Mouse (Mus musculus) brain, embryonic 18.5 days (tissue): Measurements from ENCODE around the gene Slc7a15.
"Not testable (repeated sequence)": the region's sequence is repeated elsewhere in the genome, so short reads cannot be mapped to it uniquely, and the experiment has no call there.

Experiments
- DNase-seq: peaks from one replicate; pipeline ENCODE4 v3.0.0-alpha.2; 2012; ENCODE audit warnings: low read depth, low spot score

Gene Slc7a15

DNA sequence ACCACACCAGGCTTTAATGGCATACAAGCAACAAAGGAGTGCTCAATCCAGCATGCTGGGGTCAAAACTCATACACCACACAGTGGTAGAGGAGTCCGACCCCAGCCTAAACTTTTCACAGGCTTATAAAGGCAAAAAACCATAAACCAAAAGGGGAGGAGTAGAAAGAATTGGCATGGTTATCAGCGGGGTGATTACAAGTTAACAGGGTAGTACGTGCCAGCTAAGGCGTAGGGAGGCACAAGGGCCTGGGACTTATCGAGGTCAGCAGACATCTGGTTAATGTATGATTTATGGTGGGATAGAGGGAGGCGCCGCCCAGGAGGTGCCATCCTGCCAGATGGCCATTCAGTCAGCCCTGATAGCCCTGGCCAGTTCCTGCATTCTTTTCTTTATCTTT is at the start of gene Slc7a15:
Slc7a15 (minus strand) TSS at position 101 of the 400 bp plus-strand sequence.
- DNase-seq, result not testable (repeated sequence)

DNA sequence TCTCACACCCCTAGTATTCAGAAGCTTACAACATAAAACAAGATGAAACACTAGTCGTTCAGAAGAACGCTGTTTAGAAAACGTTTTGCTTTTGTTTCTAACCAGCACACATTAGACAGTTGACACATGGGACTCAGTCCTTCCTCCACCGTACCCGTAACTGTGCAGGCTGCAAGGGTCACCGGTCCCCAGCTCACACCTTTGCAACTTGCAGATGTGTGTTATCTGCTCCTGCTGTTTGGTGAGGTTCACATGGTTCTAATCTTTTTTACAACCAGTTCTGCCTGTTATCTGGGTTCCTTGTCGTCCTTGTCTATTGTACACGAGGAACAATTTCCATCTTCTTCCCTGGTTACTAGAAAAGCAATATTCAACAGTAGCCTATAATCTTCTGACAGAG is 49.3 kb upstream of the Slc7a15 start:
- not testable (repeated sequence) for DNase-seq

DNA sequence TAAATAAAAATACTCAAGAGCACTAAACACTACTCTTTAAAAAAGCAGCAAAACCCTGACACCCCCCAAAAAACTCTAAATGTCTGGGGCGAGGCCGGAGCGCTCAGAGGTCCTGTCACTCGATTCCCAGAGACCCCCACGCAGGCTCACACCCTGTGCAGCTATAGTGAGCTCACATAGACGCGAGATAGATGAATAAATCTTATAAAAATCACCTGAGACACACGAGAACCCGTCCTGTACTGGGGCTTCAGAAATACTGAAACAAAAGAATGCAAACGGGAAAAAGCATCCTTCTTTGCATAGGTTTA is 42.5 kb upstream of the Slc7a15 start:
- peak; percentile 16 for DNase-seq

DNA sequence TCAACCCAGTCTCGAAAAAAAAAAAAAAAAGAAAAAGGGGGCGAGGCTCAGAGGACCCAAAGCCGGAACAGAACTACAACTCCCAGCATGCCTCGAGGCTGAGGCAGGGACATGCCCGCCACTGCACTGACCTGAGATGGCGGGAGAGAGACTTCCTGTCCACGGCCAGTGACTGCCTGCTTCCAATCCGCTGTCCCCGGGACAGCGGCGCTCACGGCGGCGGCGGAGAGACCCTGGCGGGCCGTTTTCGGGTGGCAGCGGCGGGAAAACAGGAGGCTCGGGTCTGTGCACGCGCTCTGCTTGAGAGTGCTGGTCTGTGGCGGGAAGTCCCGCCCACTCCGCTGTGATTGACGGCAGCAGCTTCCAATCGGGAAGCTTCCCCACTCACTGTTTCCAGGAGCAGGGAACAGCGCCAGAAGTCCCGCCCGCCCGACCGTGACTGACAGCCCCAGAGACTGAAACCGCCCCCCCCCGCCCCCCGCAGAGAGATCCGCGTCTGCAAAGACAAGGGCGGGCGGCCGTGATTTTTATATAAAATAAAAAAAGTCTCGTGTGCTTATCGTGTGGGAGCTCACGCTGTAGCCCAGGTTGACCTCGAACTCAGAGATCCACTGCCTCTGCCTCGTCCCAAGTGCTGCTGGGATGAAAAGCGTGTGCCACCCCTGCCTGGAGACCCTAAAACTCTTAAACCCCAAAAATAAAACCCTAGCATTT is 42.0 kb upstream of the Slc7a15 start:
- DNase-seq, result peak; percentile 91

DNA sequence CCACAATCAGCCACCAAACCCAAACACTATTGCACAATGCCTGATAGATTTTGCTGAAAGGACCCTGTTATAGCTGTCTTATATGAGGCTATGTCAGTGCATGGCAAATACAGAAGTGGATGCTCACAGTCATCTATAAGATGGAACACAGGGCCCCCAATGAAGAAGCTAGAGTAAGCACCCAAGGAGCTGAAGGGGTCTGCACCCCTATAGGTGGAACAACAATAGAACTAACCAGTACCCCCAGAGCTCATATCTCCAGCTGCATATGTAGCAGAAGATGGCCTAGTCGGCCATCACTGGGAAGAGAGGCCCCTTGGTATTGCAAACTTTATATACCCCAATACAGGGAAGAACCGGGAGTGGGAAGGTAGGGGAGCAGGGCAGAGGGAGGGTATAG is 41.3 kb upstream of the Slc7a15 start:
- not testable (repeated sequence) for DNase-seq

DNA sequence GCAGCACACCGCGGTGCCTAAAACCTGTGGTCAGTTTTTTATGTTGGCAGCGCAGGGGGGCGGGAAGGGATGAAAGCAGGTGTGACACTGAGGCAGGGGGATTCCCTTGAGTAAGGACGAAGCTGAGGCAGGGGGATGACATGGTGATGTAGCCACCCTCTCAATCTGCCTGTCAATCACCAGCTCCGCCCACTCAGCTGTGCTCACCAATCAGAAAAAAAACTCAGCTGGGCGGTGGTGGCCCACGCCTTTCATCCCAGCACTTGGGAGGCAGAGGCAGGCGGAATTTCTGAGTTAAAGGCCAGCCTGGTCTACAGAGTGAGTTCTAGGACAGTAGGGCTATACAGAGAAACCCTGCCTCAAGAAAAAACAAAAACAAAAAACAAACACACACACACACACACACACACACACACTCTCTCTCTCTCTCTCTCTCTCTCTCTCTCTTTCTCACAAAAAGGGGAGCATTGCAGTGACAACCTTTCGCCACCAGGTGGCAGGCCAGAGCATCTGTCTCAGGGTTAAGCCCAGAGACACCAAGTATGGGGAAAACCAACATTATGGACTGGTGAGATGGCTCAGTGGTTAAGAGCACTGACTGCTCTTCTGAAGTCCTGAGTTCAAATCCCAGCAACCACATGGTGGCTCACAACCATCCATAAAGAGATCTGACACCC is 39.7 kb upstream of the Slc7a15 start:
- not testable (repeated sequence) for DNase-seq

DNA sequence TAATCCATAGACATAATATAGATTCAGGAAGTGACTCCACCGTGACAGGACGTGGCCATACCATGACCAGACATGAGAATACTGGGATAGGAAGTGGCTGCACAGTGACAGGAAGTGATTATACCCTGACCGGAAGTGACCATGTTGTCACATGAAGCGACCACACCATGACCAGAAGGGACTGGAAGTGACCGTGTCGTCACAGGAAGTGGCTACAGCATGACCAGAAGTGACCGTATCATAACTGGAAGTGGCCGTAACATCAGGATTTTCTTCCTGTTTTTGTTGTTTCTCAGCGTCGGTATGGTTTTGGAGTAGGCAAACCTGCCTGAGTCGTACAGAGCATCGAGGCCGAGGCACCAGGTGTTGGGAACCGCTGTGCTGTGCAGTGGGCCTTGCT is 38.1 kb upstream of the Slc7a15 start:
- DNase-seq, result no peak

DNA sequence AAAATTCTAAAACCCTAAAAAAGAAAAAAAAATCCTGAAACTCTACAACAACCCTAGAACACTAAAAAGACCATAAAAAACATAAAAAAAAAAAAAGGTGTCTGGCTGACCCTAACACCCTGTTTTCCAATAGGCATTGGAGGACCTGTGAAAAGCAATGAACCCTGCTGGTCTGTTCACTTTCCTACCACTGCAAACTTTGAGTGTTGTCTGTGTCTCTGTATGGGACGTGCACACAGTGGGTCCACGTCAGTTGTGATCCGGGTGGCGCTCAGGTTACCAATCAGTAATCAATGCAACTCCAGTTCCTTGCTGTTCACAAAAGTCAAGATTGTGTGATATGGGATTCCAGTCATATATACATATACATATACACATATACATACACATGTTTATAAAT is 36.7 kb upstream of the Slc7a15 start:
- DNase-seq, result no peak

DNA sequence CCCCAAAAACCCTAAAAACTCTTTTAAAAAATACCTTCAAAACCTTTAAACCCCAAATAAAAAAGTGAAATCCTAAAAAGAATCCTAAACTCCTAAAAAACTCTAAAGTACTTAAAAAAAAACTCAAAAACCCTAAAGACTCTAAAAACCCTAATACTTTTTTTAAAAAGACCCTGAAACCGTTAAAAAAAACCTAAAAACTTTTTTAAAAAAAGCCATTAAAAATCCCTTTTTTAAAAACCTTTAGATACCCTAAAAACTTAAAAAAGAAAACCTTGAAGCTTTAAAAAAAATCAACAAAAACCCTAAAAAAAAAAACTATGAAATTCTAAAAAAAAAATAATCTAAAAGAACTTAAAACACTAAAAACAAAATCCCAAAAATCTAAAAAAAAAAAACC is 35.4 kb upstream of the Slc7a15 start:
- no peak for DNase-seq

DNA sequence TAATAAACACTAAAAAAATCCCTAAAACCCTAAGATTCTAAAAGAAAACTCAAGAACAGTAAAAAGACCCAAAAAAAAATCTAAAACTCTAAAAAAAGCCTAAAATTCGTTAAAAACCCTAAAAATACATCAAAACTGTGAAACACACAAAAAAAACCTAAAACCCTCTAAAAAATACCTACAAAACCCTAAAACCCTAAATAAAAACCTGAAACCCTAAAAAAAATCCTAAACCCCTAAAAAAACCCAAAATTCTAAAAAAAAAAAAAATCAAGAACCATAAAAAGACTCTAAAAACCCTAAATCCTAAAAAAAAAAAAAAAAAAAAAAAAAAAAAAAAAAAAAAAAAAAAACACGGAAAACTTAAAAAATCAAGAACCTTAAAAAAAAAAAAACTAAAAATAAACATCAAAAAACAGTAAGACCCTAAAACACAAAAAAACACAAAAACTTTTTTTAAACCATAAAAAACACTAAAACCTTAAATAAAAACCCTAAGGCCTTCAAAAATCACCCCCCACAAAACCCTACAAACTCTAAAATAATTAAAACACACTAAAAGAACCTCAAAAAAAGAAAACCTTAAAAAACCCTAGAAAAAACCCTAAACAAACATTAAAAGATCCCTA is 34.0 kb upstream of the Slc7a15 start:
- no peak for DNase-seq

DNA sequence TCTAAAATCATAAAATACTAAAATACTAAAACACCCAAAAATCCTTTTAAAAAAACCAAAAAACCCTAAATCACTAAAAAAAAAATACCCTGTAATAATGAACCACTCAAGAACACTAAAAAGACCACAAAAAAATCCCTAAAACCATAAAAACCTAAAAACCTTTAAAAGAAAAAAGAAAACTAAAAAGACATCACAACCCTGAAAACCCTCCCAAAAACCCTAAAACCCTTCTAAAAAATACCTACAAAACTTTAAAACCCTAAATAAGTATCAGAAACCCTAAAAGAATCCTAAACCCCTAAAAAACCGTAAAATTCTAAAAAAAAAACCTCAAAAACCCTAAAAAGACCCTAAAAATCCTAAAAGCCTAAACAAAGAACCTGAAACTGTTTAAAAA is 32.8 kb upstream of the Slc7a15 start:
- no peak for DNase-seq

DNA sequence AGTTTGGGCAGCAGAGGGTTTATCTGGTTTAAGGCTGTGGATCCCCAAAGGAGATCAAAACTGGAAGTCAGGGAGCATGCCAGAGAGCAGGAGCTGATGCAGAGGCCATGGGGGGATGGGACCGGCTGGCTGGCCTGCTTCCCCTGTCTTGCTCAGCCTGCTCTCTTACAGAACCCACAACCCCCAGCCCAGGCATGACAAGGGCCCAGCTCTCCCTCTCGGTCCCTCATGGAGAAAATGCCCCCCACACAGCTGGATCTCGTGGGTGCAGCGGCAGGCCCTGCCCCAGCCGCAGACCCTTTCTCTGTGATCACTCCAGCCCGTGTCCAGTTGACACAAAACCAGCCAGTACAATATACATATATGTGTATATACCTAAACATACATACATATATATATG is 30.7 kb upstream of the Slc7a15 start:
- no peak for DNase-seq

DNA sequence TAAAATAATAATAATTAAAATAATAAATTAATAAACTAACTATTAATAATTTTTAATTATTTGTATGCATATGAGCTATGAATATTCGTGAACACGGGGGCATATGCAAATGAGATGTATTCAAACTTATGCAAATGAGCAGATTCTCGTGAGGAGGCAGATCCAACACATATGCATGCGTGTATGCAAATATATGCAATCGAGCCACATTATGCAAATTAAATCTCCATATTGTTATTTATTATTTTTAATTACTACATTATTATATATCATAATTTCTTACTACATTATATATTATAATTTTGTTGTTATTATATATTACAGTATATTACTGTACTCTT is 21.8 kb upstream of the Slc7a15 start:
- DNase-seq, result no peak

DNA sequence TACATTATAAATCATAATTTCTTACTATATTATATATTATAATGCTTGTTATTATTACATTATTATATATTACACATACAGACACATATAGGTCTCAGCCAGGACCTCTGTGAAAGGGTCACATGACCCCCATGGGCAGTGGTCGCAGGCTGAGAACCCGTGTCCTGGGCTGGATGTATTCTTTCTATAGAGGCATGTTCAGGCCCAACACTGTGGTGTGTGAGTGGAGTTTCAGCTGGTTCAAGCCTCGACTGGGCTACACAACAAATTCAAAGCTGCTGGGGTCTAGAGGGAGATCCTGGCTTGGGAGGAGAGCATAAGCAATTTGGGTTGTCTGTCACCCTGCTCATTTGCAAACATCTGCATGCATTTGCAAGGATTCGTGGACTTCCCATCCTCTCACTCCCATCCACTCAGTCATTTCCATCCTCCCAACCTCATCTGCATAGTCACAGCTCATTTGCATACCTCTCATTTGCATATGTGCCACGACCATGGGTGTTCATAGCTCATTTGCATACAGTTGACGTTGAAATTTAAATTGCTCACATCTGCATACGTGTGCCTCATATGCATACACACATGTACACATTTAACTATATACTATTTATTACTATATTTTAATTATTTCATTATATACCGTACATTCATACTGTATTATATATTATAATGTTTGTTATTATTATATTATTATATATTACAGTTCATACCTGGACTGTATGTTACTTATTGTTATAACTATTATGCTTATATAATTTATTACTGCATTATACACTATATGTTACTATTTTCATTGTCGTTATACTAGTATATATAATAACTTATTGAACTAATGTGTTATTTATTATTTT is 21.2 kb upstream of the Slc7a15 start:
- DNase-seq, result no peak

DNA sequence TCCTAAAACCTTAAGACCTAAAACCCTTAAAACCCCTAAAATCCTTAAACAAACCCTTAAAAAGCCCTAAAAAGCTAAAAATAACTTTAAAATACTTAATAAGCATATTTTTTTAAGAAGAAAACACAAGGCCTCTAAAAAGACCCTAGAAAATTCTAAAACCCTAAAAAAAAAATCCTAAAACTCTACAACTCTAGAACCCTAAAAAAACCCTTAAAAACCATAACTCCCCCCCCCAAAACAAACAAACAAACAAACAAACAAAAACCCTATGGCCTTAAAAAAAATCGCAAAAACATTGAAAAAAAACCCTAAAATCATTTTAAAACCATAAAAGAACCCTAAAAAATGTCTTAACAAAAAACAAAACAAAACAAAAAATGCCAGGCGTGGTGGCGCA is 19.4 kb upstream of the Slc7a15 start:
- no peak for DNase-seq

DNA sequence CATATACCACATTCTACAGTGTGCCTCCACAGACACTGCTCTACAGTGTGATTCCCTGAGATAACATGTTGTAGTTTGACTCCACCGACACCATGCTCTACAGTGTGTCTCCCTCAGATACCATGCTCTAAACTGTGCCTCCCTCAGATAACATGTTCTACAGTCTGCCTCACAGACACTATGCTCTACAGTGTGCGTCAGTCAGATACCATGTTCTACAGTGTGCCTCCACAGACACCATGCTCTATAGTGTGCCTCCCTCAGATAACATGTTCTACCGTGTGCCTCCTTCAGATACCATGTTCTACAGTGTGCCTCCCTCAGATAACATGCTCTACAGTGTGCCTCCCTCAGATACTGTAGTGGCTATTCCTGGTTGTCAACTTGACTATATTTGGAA is 10.2 kb upstream of the Slc7a15 start:
- no peak for DNase-seq

DNA sequence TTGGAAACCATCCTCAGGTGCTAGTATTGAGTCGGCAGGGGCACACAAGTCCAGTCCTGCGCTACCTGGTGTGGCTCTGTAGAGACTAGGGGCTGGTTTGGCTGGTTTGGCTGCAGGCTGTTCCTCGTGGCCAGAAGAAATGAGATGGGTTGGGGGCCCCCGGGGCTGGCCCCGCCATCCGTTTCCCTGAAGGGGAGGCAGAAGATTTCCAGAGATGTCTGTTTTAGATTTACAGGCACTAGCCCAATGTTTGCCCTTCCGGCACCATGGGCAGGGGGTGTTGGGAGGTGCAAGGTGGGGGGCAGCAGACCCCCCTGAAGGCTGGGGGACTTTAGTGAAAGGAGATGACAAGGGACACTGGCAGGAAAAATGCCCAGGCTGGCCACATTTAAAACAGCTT is 3.3 kb downstream of the Slc7a15 start:
- DNase-seq, result no peak

DNA sequence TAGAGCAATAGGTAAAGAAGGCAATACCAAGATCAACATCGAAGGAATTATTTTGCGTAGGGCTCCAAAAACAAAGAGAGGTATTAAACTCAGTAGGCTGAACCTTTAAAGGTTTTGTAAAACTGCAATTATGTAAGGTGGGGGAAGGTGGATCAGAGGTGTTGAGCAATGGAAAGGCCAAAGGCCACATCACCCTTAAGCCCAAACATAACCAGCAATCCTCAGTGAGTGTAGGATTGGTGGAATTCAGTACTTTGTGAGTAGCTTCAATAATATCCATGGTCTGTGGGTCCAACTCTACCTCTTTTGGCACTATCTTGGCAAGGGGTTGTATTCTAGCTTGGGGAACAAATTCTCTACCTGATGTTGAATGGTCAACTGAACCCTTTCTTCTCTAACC is 7.5 kb downstream of the Slc7a15 start:
- not testable (repeated sequence) for DNase-seq

DNA sequence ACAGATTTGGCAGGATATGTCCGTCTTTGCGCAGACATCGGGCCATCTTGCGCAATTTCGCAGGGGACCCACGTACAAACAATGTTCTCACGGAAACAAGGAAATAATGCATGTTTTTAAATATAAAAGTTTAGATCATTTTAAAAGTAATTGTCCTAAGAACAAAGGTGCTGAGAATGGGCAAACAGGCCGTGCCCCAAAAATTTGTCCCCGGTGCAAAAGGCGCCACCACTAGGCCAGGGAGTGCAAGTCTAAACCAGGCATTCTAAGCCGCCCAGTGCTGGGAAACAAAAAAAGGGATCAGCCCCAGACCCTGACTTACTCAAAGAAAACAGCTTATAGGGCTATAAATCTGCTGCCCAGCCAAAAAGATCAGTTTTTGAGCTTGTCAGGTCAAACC is 25.5 kb downstream of the Slc7a15 start:
- DNase-seq, result no peak

DNA sequence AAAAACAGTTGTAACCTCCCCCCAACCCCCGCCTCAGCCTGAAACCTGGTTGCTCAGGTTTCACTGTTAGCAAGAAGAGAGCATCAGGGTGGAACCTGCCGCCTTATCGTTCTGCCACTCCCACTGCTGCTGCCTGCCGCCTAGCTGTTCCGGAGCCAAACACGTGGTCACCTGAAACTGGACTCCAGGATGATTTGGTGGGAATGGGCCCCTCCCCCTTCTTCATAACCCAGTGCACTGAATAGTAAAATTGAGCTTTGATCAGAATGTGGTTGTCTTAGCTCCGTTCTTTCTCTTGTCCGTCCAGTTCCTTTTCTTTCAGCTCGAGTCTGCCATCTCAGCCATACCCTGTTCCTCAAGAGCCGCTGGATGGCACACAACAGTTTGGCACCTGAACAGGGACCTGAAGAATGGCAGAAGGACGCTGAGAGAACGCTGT is 26.9 kb downstream of the Slc7a15 start:
- DNase-seq, result not testable (repeated sequence)

DNA sequence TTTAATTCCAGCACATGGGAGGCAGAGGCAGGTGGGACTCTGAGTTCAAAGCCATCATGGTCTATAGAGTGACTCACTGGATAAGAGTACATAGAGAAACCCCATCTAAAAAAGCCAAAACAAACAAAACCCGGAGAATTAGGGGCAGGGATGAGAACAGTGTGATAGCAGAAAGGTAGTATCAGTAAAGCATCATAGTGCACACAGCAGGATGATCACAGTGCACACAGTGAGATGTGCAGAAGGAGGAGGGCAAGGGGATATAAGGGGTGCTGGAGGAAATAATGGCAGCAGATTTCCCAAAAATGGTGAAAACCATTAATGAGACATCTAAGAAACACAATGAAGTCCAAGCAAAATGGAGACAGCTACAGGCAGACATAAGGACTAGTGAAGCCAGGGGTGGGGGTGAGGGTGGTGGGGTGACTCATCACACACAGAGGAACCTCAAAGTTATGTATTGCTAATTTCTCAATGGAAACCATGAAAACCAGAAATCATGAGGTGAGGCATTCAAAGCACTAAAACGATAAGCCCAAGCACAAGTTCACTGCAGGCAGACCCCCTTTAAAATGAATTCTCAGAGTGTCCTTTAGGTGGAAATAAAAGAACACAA is 27.5 kb downstream of the Slc7a15 start:
- not testable (repeated sequence) for DNase-seq

DNA sequence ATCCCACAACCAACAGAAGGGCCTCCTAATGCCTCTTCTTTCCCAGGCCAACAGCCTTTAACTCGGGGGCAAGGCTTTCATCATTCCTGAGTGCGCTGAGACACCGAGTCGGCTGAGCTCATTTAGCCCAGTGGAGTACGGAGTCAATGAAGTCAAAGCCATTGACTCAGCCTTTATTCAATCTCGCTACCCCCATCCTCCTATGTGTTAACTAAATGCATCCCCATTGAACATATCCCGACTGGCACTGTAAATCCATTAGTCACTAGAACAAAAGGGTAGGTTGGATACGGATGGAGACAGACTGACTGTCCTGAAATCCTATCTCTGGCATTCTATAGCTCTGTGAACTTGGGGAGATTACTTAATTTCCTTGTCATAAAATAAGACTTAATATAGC is 36.7 kb downstream of the Slc7a15 start:
- not testable (repeated sequence) for DNase-seq
